Mouse (Mus musculus) bone marrow macrophage, adult 2 months (primary cell): ENCODE results near the gene Epb41l5.

Experiments used
- CTCF ChIP-seq: IDR thresholded peaks from 2 replicates; pipeline ENCODE4 v1.5.1; 2012; ENCODE audit warnings: low read depth, mild to moderate bottlenecking, low read length, moderate library complexity
- POLR2A ChIP-seq: IDR thresholded peaks from 2 replicates; pipeline ENCODE4 v1.6.1; 2012; ENCODE audit warnings: mild to moderate bottlenecking, low read depth, low read length, borderline replicate concordance

DNA sequence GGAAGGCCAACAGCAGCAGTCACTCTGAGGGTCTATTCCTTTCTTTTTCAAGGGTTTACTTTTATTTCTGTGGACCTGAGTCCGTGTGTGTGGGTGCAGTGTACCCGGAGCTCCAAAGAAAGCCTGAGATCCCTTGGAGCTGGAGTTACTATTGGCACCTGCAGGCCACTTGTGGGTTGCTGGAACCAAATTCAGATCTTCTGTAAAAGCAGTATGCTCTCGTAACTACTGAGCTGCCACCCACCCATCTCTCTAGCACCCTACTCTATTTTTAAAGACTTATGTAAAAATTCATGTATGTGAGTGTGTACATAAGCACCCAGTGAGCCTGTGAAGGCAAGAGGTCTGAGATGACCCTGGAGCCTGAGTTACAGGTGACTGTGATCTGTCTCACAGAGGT, 43.4 kb downstream of the Epb41l5 start:
- TF ChIP-seq CTCF (no peak), POLR2A (no peak)
